ENCODE assay signal across 28 mouse cellular contexts in the genomic region with DNA sequence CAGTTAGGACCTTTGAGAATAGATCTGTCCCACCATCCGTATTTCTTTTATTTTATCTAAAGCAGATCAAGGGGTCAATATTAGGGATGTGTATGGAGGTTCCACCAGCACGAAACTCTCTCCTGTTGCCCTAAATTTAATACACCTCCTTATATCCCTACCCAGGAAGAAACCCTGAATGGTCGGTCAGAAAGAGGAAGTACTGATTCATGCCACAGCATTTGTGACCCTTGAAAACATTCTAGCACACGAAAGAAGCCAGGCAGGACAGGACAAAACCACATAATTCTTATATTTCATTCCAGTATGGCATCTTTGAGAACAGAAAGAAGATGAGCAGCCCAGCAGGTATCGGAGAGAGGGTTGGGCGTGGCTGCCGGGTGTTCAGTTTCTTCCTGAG.
"Had no signal": no experiment of that assay in that cellular context is flagged by ENCODE, and none has a peak within 500 bp of the region (broad histone marks: within the 10 kb centered on the region; RNA-seq: fewer than 3 reads in every experiment).

No protein-coding gene starts in this region.

- H3K4me2 ChIP-seq: heart, embryonic 11.5 days; heart, embryonic 13.5 days; heart, embryonic 15.5 days; hindbrain, embryonic 12.5 days; hindbrain, embryonic 14.5 days; intestine, embryonic 15.5 days; limb, embryonic 12.5 days; liver, embryonic 11.5 days; liver, embryonic 13.5 days had no signal

- H3K4me1 ChIP-seq: heart, embryonic 13.5 days; heart, embryonic 15.5 days; hindbrain, embryonic 12.5 days; intestine, embryonic 15.5 days; limb, embryonic 10.5 days; limb, embryonic 12.5 days; liver, embryonic 13.5 days had no signal

- ATAC-seq: hindbrain, embryonic 16.5 days; inflammation-experienced regulatory T-cells, adult 6 months; intestine, embryonic 15.5 days; intestine, postnatal 0 days had no signal

- DNase-seq: gastrocnemius, adult 2 months; gastrocnemius, postnatal 10 days; gastrocnemius, postnatal 25 days; heart, adult 11 months; heart, adult 2 months; heart, postnatal 4 days; kidney, adult 18-20 months; kidney, adult 8-10 months; kidney, postnatal 10 days; kidney, postnatal 36 days; layer of hippocampus, adult 9-11 months; layer of hippocampus, postnatal 36 days; liver; liver, embryonic 13.5 days had no signal

- H3K27ac ChIP-seq: gastrocnemius, adult 2 months; heart, adult 2 months; heart, embryonic 13.5 days; heart, embryonic 15.5 days; hindbrain, embryonic 10.5 days; hindbrain, embryonic 12.5 days; hindbrain, embryonic 14.5 days; intestine, embryonic 15.5 days; left cerebral cortex, adult 2 months; limb, embryonic 10.5 days; limb, embryonic 12.5 days; liver, embryonic 13.5 days had no signal

- H3K27me3 ChIP-seq: heart, embryonic 13.5 days; heart, embryonic 15.5 days; hindbrain, embryonic 12.5 days; intestine, embryonic 15.5 days; limb, embryonic 12.5 days; liver, embryonic 13.5 days had no signal

- H3K9ac ChIP-seq: heart, embryonic 13.5 days; heart, embryonic 15.5 days; hindbrain, embryonic 12.5 days; hindbrain, embryonic 14.5 days; intestine, embryonic 15.5 days; limb, embryonic 12.5 days; liver, embryonic 13.5 days had no signal

- H3K9me3 ChIP-seq: heart, embryonic 13.5 days; heart, embryonic 15.5 days; hindbrain, embryonic 10.5 days; hindbrain, embryonic 12.5 days; intestine, embryonic 15.5 days; limb, embryonic 10.5 days; limb, embryonic 12.5 days; liver, embryonic 13.5 days had no signal

- H3K36me3 ChIP-seq: heart, embryonic 13.5 days; heart, embryonic 15.5 days; hindbrain, embryonic 10.5 days; hindbrain, embryonic 12.5 days; intestine, embryonic 15.5 days; limb, embryonic 10.5 days; limb, embryonic 12.5 days; liver, embryonic 13.5 days had no signal

- H3K4me3 ChIP-seq: gastrocnemius, adult 2 months; heart, adult 2 months; heart, embryonic 13.5 days; heart, embryonic 15.5 days; hindbrain, embryonic 10.5 days; hindbrain, embryonic 12.5 days; intestine, embryonic 15.5 days; left cerebral cortex, adult 2 months; limb, embryonic 10.5 days; limb, embryonic 12.5 days; liver, embryonic 13.5 days had no signal
